Mouse (Mus musculus): ENCODE results near the gene Gm20715. TPM values are rescaled to one million over a fixed set of nuclear protein-coding genes. Genes with fewer than 3 reads are reported as not detected.

The Gm20715 gene
- polyA plus RNA-seq, 1 experiment, result not detected

GRCm38 (mm10) chr7:6414626-6415441 lies 4.8 kb downstream of the Gm20715 start:
- H3K4me3 ChIP-seq (replicated peaks), result no peak overlapping the region

DNA sequence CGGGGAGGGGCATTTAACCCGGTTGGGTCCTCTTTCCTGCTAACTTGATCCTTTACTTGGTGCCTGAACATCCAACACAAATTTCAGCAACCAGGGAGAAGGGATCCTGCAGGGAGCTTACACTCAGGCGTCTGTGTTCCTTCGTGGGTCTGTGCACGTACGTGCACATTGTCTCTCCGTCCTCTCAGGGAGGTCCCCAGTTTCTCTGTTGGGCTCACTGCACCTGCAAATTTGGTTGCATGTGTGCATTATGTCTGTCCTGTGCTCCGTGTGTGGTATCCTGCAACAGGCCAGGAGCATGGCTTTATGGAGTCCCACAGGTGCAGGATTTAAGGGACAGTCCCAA lies 5.3 kb downstream of the Gm20715 start:
- Histone ChIP-seq H3K9me3 (ENCODE audit: control insufficient read depth, low read length) (no peaks in the 10 kb centered on the region), H3K4me3 (replicated peaks) (no peak overlapping the region), H3K27me3 (ENCODE audit: control insufficient read depth) (no peaks in the 10 kb centered on the region), H3K36me3 (ENCODE audit: control insufficient read depth) (no peaks in the 10 kb centered on the region), H3K4me1 (ENCODE audit: control insufficient read depth) (no peaks in the 10 kb centered on the region)
- TF ChIP-seq TAL1 (IDR thresholded peaks at IDR 0.05; ENCODE audit: low read length) (no peak), GATA1 (IDR thresholded peaks at IDR 0.05; ENCODE audit: low read length) (no peak)

More at GRCm38 (mm10) chr7:6414626-6415441, 4.8 kb downstream of the Gm20715 start:
- Histone ChIP-seq H3K4me1 (ENCODE audit: control insufficient read depth) (no peaks in the 10 kb centered on the region), H3K36me3 (ENCODE audit: control insufficient read depth) (no peaks in the 10 kb centered on the region), H3K27me3 (ENCODE audit: control insufficient read depth) (no peaks in the 10 kb centered on the region), H3K9me3 (ENCODE audit: control insufficient read depth, low read length) (no peaks in the 10 kb centered on the region)
- no peak for TF ChIP-seq GATA1 (IDR thresholded peaks at IDR 0.05; ENCODE audit: low read length)

DNA sequence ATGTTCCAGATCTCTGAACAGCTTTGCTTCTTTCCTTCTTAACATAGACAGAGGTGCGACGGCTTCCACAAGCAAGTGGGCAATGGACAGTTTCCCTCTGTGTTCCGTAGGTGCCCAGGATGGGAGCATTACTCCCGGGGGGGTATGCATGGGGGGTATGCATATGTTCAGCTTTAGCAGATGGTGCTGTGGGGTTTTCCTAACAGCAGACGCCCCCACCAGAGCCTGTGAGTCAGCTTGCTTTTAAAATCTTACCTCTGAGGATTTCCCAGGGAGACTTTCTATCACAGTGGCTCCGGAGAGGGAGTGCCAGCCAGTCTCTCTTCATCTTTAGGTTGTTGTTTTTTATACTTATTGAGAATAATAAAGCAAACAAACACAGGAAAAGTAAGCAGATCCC lies 9.8 kb downstream of the Gm20715 start:
- Histone ChIP-seq H3K27me3 (ENCODE audit: control insufficient read depth) (no peaks in the 10 kb centered on the region), H3K4me1 (ENCODE audit: control insufficient read depth) (no peaks in the 10 kb centered on the region), H3K4me3 (replicated peaks) (no peak overlapping the region), H3K9me3 (ENCODE audit: control insufficient read depth, low read length) (no peaks in the 10 kb centered on the region; the same call in 1 of the 2 replicates), H3K36me3 (ENCODE audit: control insufficient read depth) (no peaks in the 10 kb centered on the region)
- TF ChIP-seq GATA1 (IDR thresholded peaks at IDR 0.05; ENCODE audit: low read length) (no peak), TAL1 (IDR thresholded peaks at IDR 0.05; ENCODE audit: low read length) (no peak)

DNA sequence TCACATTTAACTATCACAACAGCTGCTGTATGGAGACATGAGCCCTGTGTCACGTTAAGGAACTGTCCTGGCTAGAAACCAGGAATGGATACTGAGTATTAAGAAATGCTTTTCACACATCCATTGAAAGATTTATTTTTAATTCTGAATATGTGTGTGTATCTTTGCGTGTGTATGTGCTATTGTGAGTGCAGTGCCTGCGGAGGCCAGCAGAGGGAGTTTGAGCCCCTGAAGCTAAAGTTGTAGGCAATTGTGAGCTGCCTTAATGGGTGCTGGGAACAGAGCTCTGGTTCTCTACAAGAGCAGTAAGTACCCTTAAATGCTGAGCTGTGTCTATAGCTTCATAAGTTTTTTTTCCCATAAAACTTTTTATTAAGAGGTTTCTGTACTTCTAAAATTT lies 19.3 kb downstream of the Gm20715 start:
- Histone ChIP-seq H3K27me3 (ENCODE audit: control insufficient read depth) (no peaks in the 10 kb centered on the region), H3K36me3 (ENCODE audit: control insufficient read depth) (no peaks in the 10 kb centered on the region), H3K4me3 (replicated peaks) (no peak overlapping the region), H3K9me3 (ENCODE audit: control insufficient read depth, low read length) (peaks cover 13% of the 10 kb centered on the region), H3K4me1 (ENCODE audit: control insufficient read depth) (no peaks in the 10 kb centered on the region)
- TF ChIP-seq GATA1 (IDR thresholded peaks at IDR 0.05; ENCODE audit: low read length) (no peak), TAL1 (IDR thresholded peaks at IDR 0.05; ENCODE audit: low read length) (no peak)

DNA sequence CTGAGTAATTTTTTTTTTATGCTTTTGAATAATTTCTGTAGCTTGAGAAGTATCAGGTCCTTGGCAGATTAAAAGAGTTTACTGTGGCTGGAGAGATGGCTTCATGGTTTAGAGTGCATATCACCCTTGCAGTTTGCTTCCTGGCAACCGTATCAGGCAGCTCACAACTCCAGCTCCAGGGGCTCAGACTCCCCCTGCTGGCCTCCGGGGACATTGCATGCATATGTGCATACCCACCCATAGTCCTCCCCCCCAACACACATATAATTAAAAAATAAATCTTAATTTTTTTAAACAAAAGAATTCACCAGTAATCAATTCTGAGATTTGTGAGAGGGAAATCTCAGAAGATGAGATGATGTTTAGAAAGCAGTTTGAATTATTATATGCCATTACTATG lies 20.3 kb downstream of the Gm20715 start:
- no peaks in the 10 kb centered on the region for H3K4me1 ChIP-seq (ENCODE audit: control insufficient read depth)
- H3K4me3 ChIP-seq (replicated peaks), result no peak overlapping the region
- H3K27me3 ChIP-seq (ENCODE audit: control insufficient read depth), result no peaks in the 10 kb centered on the region
- H3K36me3 ChIP-seq (ENCODE audit: control insufficient read depth), result no peaks in the 10 kb centered on the region
- TF ChIP-seq TAL1 (IDR thresholded peaks at IDR 0.05; ENCODE audit: low read length) (no peak), GATA1 (IDR thresholded peaks at IDR 0.05; ENCODE audit: low read length) (no peak)
- peaks cover 13% of the 10 kb centered on the region for H3K9me3 ChIP-seq (ENCODE audit: control insufficient read depth, low read length)

DNA sequence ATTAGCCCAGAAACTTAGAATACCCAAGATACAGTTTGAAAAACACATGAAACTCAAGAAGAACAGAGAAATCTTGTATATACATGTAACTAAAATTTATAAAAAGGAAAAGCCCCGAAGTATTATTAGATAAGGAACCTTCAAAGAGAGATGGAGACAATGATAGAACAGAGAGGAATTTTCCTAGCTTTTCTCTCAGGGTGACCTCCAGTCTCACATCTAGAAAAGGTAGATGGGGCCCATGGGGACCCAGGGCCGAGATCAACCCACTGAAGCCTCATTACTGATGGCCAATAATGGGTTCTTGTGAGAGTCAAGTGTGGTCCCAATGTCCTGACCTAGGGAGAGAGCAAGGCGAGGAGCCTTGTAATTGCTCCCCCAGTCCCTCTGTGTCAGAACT lies 28.3 kb downstream of the Gm20715 start, which contains the start of gene Olfr1344:
Gene Olfr1344, plus strand, starts transcription at position 301 of the 400 bp plus-strand sequence.
- Histone ChIP-seq H3K9me3 (ENCODE audit: control insufficient read depth, low read length) (peaks cover 9% of the 10 kb centered on the region), H3K4me3 (replicated peaks) (no peak within 1 kb of the TSS), H3K36me3 (ENCODE audit: control insufficient read depth) (no peaks in the 10 kb centered on the region), H3K4me1 (ENCODE audit: control insufficient read depth) (no peaks in the 10 kb centered on the region), H3K27me3 (ENCODE audit: control insufficient read depth) (no peaks in the 10 kb centered on the region)
- no peak for TF ChIP-seq TAL1 (IDR thresholded peaks at IDR 0.05; ENCODE audit: low read length)
- TF ChIP-seq GATA1 (IDR thresholded peaks at IDR 0.05; ENCODE audit: low read length), result no peak

DNA sequence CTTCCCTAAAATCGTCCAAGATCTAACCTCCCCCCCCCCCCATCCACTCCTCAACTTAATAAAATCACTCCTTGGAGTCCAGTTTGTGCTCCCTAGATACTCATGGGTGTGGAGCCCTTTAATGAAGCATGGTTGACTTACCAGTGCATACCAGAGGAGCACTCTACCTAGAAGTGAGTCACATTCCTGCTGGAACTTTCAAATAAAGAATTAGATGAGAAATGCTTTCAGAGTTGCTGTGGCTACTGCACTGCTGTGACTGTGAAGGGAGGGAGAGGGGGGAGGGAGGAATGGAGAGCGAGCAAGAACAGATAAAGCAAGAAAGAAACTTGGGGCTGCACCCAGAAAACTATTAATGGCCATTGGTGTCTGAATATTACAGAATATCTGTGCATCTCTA lies 31.1 kb downstream of the Gm20715 start:
- H3K9me3 ChIP-seq (ENCODE audit: control insufficient read depth, low read length), result peaks cover 9% of the 10 kb centered on the region
- no peak overlapping the region for H3K4me3 ChIP-seq (replicated peaks)
- H3K36me3 ChIP-seq (ENCODE audit: control insufficient read depth), result no peaks in the 10 kb centered on the region
- H3K27me3 ChIP-seq (ENCODE audit: control insufficient read depth), result no peaks in the 10 kb centered on the region
- no peak for TF ChIP-seq GATA1 (IDR thresholded peaks at IDR 0.05; ENCODE audit: low read length)
- no peak for TF ChIP-seq TAL1 (IDR thresholded peaks at IDR 0.05; ENCODE audit: low read length)
- H3K4me1 ChIP-seq (ENCODE audit: control insufficient read depth), result no peaks in the 10 kb centered on the region

- no peaks in the 10 kb centered on the region for H3K36me3 ChIP-seq (ENCODE audit: control insufficient read depth)
- no peaks in the 10 kb centered on the region for H3K4me1 ChIP-seq (ENCODE audit: control insufficient read depth)
- no peaks in the 10 kb centered on the region for H3K27me3 ChIP-seq (ENCODE audit: control insufficient read depth)
- H3K4me3 ChIP-seq (replicated peaks), result no peak overlapping the region
- peaks cover 3% of the 10 kb centered on the region; the same call in 1 of the 2 replicates for H3K9me3 ChIP-seq (ENCODE audit: control insufficient read depth, low read length)
- no peak for TF ChIP-seq TAL1 (IDR thresholded peaks at IDR 0.05; ENCODE audit: low read length)
- no peak for TF ChIP-seq GATA1 (IDR thresholded peaks at IDR 0.05; ENCODE audit: low read length)
Measured at GRCm38 (mm10) chr7:6447771-6448170, 37.7 kb downstream of the Gm20715 start.

DNA sequence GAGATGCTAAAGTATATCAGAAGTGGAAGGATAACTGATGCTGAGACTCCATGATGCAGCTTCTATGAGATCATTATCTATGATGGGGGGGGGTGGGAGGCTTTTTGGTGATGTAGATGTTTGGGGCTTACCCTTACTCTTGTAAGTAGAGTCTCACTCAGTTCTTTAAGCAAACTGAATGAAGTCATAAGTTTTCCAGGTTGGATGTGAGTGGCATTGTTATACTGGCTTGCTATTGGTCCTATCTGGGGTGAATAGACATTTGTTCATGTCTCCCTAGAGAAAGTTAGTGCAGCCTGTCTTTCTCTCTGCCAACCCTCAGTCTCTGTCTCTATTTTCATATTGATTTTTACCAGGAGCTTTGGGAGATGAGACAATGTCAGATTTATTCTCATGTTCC lies 45.8 kb downstream of the Gm20715 start, which contains the start of gene Olfr1336:
Gene Olfr1336, plus strand, starts transcription at position 301 of the 400 bp plus-strand sequence.
- no peak for TF ChIP-seq TAL1 (IDR thresholded peaks at IDR 0.05; ENCODE audit: low read length)
- no peak for TF ChIP-seq GATA1 (IDR thresholded peaks at IDR 0.05; ENCODE audit: low read length)
- no peak within 1 kb of the TSS for H3K4me3 ChIP-seq (replicated peaks)
- H3K27me3 ChIP-seq (ENCODE audit: control insufficient read depth), result no peaks in the 10 kb centered on the region
- no peaks in the 10 kb centered on the region for H3K4me1 ChIP-seq (ENCODE audit: control insufficient read depth)
- no peaks in the 10 kb centered on the region for H3K36me3 ChIP-seq (ENCODE audit: control insufficient read depth)
- H3K9me3 ChIP-seq (ENCODE audit: control insufficient read depth, low read length), result peaks cover 3% of the 10 kb centered on the region

All from erythroblast, embryonic 14.5 days (primary cell).